Comparison of ENCODE assay signal across 9 mouse cellular contexts in genomic region chr13:119378404-119379037, GRCm38 (mm10). TPM values are rescaled to one million over a fixed set of nuclear protein-coding genes. Genes with fewer than 3 reads are reported as not detected.
DNase-seq lines count a peak whose midpoint lies in the region; ATAC-seq and TF ChIP-seq lines count a peak whose summit lies in the region.
"Had no signal": no experiment of that assay in that cellular context is flagged by ENCODE, and none has a peak within 500 bp of the region (broad histone marks: within the 10 kb centered on the region; RNA-seq: fewer than 3 reads in every experiment).

No protein-coding gene starts in this region.

- peak; percentile 50 to 89 for DNase-seq in heart, adult 18-20 months
- peak; percentile 35 to 65 for DNase-seq in cerebellum, adult 2 months
- DNase-seq in left cerebral cortex, postnatal 36 days (ENCODE audit: low spot score in 2 of 2), result peak; percentile 54 to 63
- peak; percentile 49 to 71 for DNase-seq in spleen, postnatal 14 days (ENCODE audit: low spot score in 2 of 2)

- no peak overlapping the region for H3K4me3 ChIP-seq in heart, embryonic 12.5 days
- no peak overlapping the region for H3K4me3 ChIP-seq in cerebellum, adult 2 months (replicated peaks; ENCODE audit: insufficient read depth, low read depth, low read length)
- H3K4me3 ChIP-seq in intestine, postnatal 0 days (ENCODE audit: low read depth, low read length), result no peak overlapping the region
- no peak overlapping the region for H3K4me3 ChIP-seq in midbrain, embryonic 13.5 days (replicated peaks)
- H3K4me3 ChIP-seq: neural tube, embryonic 12.5 days had no signal

- no peaks in the 10 kb centered on the region for H3K27me3 ChIP-seq in heart, embryonic 12.5 days (replicated peaks)
- H3K27me3 ChIP-seq in cerebellum, adult 2 months (ENCODE audit: control insufficient read depth, insufficient read depth, low read length), result no peaks in the 10 kb centered on the region
- H3K27me3 ChIP-seq in intestine, postnatal 0 days (replicated peaks; ENCODE audit: control insufficient read depth, insufficient read depth, low read length), result no peaks in the 10 kb centered on the region
- no peaks in the 10 kb centered on the region for H3K27me3 ChIP-seq in midbrain, embryonic 13.5 days
- H3K27me3 ChIP-seq: neural tube, embryonic 12.5 days had no signal

- no peak for ATAC-seq in heart, embryonic 12.5 days (ENCODE audit: insufficient number of reproducible peaks, low FRiP score)
- peak; percentile 93 for ATAC-seq in frontal cortex, adult (ENCODE audit: low TSS enrichment)
- no peak for ATAC-seq in intestine, postnatal 0 days
- peak; percentile 55 for ATAC-seq in midbrain, embryonic 13.5 days

- peak; percentile 66 for TF ChIP-seq CTCF in cerebellum, adult 2 months (IDR thresholded peaks at IDR 0.05; ENCODE audit: borderline replicate concordance, insufficient read depth, low read depth, low read length)
- peak; percentile 85 for TF ChIP-seq CTCF in intestine, postnatal 0 days (IDR thresholded peaks at IDR 0.05; ENCODE audit: low read depth)

- TF ChIP-seq POLR2A in cerebellum, adult 2 months (IDR thresholded peaks at IDR 0.05; ENCODE audit: borderline replicate concordance, insufficient read depth, low read length), result no peak

- intact Hi-C loops in left cerebral cortex, postnatal 36 days (cut with DNase I), result no loop called here

- H3K4me1 ChIP-seq in heart, embryonic 12.5 days (replicated peaks), result no peaks in the 10 kb centered on the region
- H3K4me1 ChIP-seq in cerebellum, adult 2 months (ENCODE audit: control insufficient read depth, insufficient read depth, low read length), result no peaks in the 10 kb centered on the region
- no peaks in the 10 kb centered on the region for H3K4me1 ChIP-seq in intestine, postnatal 0 days (replicated peaks; ENCODE audit: control insufficient read depth, insufficient read depth, low read length)
- H3K4me1 ChIP-seq in midbrain, embryonic 13.5 days (replicated peaks), result no peaks in the 10 kb centered on the region
- H3K4me1 ChIP-seq: neural tube, embryonic 12.5 days had no signal

- 46% methylated on average over 5 of the region's 5 CpGs for WGBS in heart, embryonic 12.5 days
- WGBS in cerebellum, adult 2 months, result 52% methylated on average over 5 of the region's 5 CpGs
- 40% methylated on average over 5 of the region's 5 CpGs for WGBS in intestine, postnatal 0 days
- WGBS in midbrain, embryonic 13.5 days, result 56% methylated on average over 5 of the region's 5 CpGs

- no peak overlapping the region for H3K9ac ChIP-seq in heart, embryonic 12.5 days
- H3K9ac ChIP-seq in intestine, postnatal 0 days (ENCODE audit: low read depth, low read length), result no peak overlapping the region
- no peak overlapping the region for H3K9ac ChIP-seq in midbrain, embryonic 13.5 days (replicated peaks)
- H3K9ac ChIP-seq: neural tube, embryonic 12.5 days had no signal

- H3K4me2 ChIP-seq in heart, embryonic 12.5 days, result no peak overlapping the region
- no peak overlapping the region for H3K4me2 ChIP-seq in intestine, postnatal 0 days (replicated peaks; ENCODE audit: low read depth)
- H3K4me2 ChIP-seq in midbrain, embryonic 13.5 days (replicated peaks), result no peak overlapping the region
- H3K4me2 ChIP-seq: neural tube, embryonic 12.5 days had no signal

- H3K36me3 ChIP-seq in heart, embryonic 12.5 days, result peaks cover 57% of the 10 kb centered on the region
- H3K36me3 ChIP-seq in intestine, postnatal 0 days (ENCODE audit: control insufficient read depth, insufficient read depth), result peaks cover 29% of the 10 kb centered on the region
- H3K36me3 ChIP-seq in midbrain, embryonic 13.5 days, result peaks cover 34% of the 10 kb centered on the region

- no peak overlapping the region for H3K27ac ChIP-seq in heart, embryonic 12.5 days (ENCODE audit: poor library complexity, severe bottlenecking)
- H3K27ac ChIP-seq in cerebellum, adult 2 months (ENCODE audit: insufficient read depth, low read length), result no peak overlapping the region
- no peak overlapping the region for H3K27ac ChIP-seq in intestine, postnatal 0 days (ENCODE audit: low read depth, low read length)
- no peak overlapping the region for H3K27ac ChIP-seq in midbrain, embryonic 13.5 days
- H3K27ac ChIP-seq: neural tube, embryonic 12.5 days had no signal

- H3K9me3 ChIP-seq in heart, embryonic 12.5 days (replicated peaks), result no peaks in the 10 kb centered on the region
- no peaks in the 10 kb centered on the region for H3K9me3 ChIP-seq in intestine, postnatal 0 days (ENCODE audit: control insufficient read depth)
- no peaks in the 10 kb centered on the region for H3K9me3 ChIP-seq in midbrain, embryonic 13.5 days
- H3K9me3 ChIP-seq: neural tube, embryonic 12.5 days had no signal

RNA-seq across cellular contexts. Expression of gene Paip1, which starts 49.9 kb away (rescaled TPM):
- total RNA-seq in heart, adult 18-20 months (2021), result 100 to 1,000 TPM; 117 to 118 TPM
- polyA plus RNA-seq in heart, embryonic 12.5 days (2016; fragmentation: Nextera tagmentation; extraction: Ambion mirVana), result 36.0 and 37.1 TPM in 2 replicates
- polyA plus RNA-seq in cerebellum, adult 2 months (2012; rRNA removed), result 65.7 and 68.7 TPM in 2 replicates
- 59.2 and 63.3 TPM in 2 replicates for polyA plus RNA-seq in intestine, postnatal 0 days (2015; fragmentation: Nextera tagmentation; extraction: Ambion mirVana)
- total RNA-seq in left cerebral cortex, postnatal 36 days (2021), result 100 to 1,000 TPM; 100 to 106 TPM
- 197 and 243 TPM in 2 replicates for polyA plus RNA-seq in midbrain, embryonic 13.5 days (2015; fragmentation: Nextera tagmentation; extraction: Ambion mirVana)

Comparison
In these comparisons a context has a peak if more than half of its experiments do, and no peak if none do; other contexts are left out.
1. ATAC-seq: peak in frontal cortex, adult (single experiment) and midbrain, embryonic 13.5 days (single experiment); none in heart, embryonic 12.5 days (single experiment) and intestine, postnatal 0 days (single experiment).
2. Peak in every context shown above with its lines, with median percentiles within 50 percentile points of each other: DNase-seq.